Mouse (Mus musculus) stomach, postnatal 0 days (tissue): ENCODE data around the gene Aspscr1.

Experiments
- CTCF ChIP-seq: IDR thresholded peaks from 2 replicates; pipeline ENCODE4 v1.5.1; 2016; ENCODE audit warnings: antibody characterized with exemption, low read depth, mild to moderate bottlenecking, moderate library complexity
- EP300 ChIP-seq: optimal IDR thresholded peaks from 2 replicates; pipeline ENCODE3; 2016; ENCODE audit warnings: antibody characterized with exemption

DNA sequence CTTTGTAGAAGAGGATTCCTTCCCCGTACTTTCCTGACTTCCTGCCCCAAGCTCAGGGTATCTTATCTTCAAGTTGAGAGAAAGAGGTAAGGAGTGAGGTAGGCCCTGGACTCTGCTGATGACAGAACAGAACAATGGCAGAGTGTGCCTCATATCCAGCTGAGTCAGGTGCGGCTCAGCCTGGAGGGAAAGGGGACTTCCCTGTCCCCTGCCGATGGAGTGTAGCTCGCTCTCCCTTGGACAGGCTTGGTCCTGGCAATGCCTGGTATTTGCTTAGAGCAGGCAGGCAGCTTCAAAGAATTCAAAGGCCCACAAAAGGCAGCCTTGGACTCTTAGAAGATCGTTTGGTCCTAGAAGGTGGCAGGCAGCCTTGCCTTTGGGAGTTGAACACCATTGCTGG lies 33.3 kb downstream of the Aspscr1 start:
- no peak for TF ChIP-seq CTCF
- TF ChIP-seq EP300: no peak
